Mouse (Mus musculus) spleen, postnatal 14 days (tissue): ENCODE data around the gene Gm13289.
"Not testable (repeated sequence)": the region's sequence is repeated elsewhere in the genome, so short reads cannot be mapped to it uniquely, and the experiment has no call there.

ENCODE experiments used
- DNase-seq, 2 experiments: peaks; one replicate each; pipeline ENCODE4 v3.0.0; 2021 to 2022; ENCODE audit warnings: low spot score in 2 of 2

Gm13289 gene

GRCm38 (mm10) chr4:88782335-88782734 is 5.6 kb downstream of the Gm13289 start:
- not testable (repeated sequence) for DNase-seq

DNA sequence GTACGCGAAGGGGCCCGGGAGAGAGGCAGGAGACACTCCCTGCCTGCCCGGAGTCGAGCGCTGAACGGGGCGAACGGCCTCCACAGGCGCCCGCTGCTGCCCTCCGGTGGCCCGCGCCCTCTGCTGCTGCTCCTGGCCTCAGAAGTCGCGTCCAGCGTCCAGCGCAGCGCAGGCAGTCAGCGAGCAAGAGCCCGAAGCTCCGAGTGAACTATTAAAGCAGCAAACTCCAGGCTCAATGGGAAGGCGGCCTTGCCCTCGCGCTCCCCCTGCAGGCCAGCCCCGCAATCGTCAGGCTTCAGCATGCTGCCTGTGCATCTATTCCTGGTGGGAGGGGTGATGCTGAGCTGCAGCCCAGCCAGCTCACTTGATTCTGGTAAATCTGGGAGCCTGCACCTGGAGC is 8.7 kb downstream of the Gm13289 start, which contains the start of gene Gm13276:
Gm13276 (plus strand) TSS at position 301 of the 400 bp plus-strand sequence.
- not testable (repeated sequence) for DNase-seq

- peak; percentile 30 to 47 for DNase-seq
These were observed 11.7 kb downstream of the Gm13289 start, which contains the start of gene Gm13277 for GRCm38 (mm10) chr4:88788402-88788801. Gene Gm13277, plus strand, starts transcription at chr4:88788632.

DNA sequence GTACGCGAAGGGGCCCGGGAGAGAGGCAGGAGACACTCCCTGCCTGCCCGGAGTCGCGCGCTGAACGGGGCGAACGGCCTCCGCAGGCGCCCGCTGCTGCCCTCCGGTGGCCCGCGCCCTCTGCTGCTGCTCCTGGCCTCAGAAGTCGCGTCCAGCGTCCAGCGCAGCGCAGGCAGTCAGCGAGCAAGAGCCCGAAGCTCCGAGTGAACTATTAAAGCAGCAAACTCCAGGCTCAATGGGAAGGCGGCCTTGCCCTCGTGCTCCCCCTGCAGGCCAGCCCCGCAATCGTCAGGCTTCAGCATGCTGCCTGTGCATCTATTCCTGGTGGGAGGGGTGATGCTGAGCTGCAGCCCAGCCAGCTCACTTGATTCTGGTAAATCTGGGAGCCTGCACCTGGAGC is 14.5 kb downstream of the Gm13289 start, which contains the start of gene Gm13278:
Gm13278 (plus strand) TSS at position 301 of the 400 bp plus-strand sequence.
- DNase-seq = not testable (repeated sequence)

DNA sequence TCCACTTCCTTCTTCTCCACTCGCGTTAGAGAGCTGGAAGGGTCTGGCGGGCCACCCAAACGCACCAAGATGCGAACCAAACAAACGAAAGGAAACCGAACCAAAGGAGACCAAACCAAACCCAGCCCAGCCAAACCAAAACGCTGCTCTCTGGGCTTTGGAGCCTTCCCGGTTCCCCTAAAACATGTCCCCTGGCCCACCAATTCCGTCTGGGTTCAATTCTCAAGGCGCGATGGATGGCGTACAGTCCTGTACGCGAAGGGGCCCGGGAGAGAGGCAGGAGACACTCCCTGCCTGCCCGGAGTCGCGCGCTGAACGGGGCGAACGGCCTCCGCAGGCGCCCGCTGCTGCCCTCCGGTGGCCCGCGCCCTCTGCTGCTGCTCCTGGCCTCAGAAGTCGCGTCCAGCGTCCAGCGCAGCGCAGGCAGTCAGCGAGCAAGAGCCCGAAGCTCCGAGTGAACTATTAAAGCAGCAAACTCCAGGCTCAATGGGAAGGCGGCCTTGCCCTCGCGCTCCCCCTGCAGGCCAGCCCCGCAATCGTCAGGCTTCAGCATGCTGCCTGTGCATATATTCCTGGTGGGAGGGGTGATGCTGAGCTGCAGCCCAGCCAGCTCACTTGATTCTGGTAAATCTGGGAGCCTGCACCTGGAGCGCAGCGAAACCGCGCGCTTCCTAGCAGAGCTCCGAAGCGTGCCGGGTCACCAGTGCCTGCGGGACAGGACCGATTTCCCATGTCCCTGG is 17.4 kb downstream of the Gm13289 start, which contains the start of gene Gm13275:
Gm13275 (plus strand) TSS at position 552 of the 740 bp plus-strand sequence.
- peak; percentile 34 to 58 for DNase-seq

- not testable (repeated sequence) for DNase-seq
These were observed 20.4 kb downstream of the Gm13289 start, which contains the start of gene Gm13279 for GRCm38 (mm10) chr4:88797097-88797496. Gene Gm13279, plus strand, starts transcription at chr4:88797397.

DNA sequence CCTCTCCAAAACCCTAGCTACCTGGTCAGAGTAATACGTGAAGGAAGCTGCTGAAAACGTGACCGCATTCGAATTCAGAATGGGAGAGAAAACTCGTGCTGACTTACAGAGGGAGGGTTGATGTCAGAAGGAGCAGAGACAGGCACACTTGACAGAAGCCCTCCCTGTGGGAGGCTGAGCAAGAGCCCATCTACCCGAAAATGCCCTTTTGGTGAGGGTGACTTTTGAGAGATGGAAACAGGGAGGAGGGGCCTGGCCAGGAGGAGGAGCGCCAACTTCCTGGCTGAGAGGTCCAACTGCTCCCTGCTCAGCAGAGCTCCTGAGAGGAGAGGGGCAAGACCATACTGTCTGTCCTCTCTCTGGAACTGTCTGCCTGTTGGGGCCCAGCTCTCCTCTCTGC is 22.6 kb downstream of the Gm13289 start, which contains the start of gene Gm13285:
Gm13285 (plus strand) TSS at position 301 of the 400 bp plus-strand sequence.
- DNase-seq = not testable (repeated sequence)

- DNase-seq = not testable (repeated sequence)
These were observed 26.2 kb downstream of the Gm13289 start, which contains the start of gene Gm13287 for GRCm38 (mm10) chr4:88802954-88803353. Gene Gm13287, plus strand, starts transcription at chr4:88803254.

DNA sequence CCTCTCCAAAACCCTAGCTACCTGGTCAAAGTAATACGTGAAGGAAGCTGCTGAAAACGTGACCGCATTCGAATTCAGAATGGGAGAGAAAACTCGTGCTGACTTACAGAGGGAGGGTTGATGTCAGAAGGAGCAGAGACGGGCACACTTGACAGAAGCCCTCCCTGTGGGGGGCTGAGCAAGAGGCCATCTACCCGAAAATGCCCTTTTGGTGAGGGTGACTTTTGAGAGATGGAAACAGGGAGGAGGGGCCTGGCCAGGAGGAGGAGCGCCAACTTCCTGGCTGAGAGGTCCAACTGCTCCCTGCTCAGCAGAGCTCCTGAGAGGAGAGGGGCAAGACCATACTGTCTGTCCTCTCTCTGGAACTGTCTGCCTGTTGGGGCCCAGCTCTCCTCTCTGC is 28.5 kb downstream of the Gm13289 start, which contains the start of gene Gm13288:
Gm13288 (plus strand) TSS at position 301 of the 400 bp plus-strand sequence.
- not testable (repeated sequence) for DNase-seq

DNA sequence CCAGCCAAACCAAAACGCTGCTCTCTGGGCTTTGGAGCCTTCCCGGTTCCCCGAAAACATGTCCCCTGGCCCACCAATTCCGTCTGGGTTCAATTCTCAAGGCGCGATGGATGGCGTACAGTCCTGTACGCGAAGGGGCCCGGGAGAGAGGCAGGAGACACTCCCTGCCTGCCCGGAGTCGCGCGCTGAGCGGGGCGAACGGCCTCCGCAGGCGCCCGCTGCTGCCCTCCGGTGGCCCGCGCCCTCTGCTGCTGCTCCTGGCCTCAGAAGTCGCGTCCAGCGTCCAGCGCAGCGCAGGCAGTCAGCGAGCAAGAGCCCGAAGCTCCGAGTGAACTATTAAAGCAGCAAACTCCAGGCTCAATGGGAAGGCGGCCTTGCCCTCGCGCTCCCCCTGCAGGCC is 29.0 kb downstream of the Gm13289 start:
- not testable (repeated sequence) for DNase-seq

- no peak for DNase-seq
These were observed 39.2 kb downstream of the Gm13289 start, which contains the start of gene Ifna7 for GRCm38 (mm10) chr4:88815928-88816327. Gene Ifna7, plus strand, starts transcription at chr4:88816228.

- DNase-seq = no peak
These were observed 42.9 kb downstream of the Gm13289 start, which contains the start of gene Ifna11 for GRCm38 (mm10) chr4:88819659-88820058. Gene Ifna11, plus strand, starts transcription at chr4:88819959.

DNA sequence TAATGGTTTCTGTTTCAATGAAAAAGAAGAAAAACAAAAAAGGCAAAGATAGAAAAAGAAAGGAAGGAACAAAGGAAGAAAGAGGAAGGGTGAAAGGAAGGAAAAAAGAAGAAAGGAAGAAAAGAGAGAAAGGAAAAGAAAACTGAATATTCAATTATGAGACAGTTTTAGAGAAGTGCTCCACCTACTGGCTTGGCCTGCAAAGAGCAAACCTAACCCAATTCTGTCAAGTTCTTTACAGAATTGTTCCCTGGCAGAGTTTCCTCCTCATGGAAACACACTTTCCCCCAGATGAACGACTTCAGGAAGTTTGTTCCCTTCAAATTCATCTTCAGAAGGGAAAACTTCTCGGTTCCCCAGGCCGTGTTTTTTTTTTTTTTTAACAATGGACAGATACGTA is 46.3 kb downstream of the Gm13289 start:
- DNase-seq = no peak
